Mouse (Mus musculus): ENCODE data around the gene Klhl2.

DNA sequence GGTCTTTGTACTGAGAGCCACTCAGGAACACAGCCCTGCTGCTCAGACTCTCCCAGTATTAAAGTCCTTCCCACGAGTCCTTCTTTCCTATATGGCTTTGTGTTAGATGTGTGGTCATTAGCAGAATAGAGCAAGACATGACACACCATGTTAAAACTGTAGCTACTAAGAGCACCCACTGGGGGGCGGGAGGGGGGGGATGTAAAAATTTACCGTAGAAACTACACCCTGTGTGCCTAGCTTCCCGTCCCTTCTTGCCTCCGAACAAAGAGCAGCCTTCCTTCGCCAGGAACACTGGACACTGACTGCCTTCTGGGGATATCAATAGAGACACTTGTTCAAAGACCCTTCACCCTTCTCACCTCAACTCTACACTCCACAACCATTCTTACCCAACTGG, 10.2 kb downstream of the Klhl2 start:
- TF ChIP-seq CTCF (IDR thresholded peaks at IDR 0.05; ENCODE audit: low read depth, low read length) (no peak), POLR2A (IDR thresholded peaks at IDR 0.05; ENCODE audit: borderline replicate concordance, low read depth, low read length) (no peak)

Measured in bone marrow macrophage, adult 2 months (primary cell).